Mouse (Mus musculus) hindbrain, postnatal 0 days (tissue): ENCODE results near the gene Ispd. TPM values are rescaled to one million over a fixed set of nuclear protein-coding genes. Genes with fewer than 3 reads are reported as not detected.

Experiments used
- ATAC-seq: fragments of 200-750 bp; cut with Nextera tagmentation; 2 replicates; pipeline ENCODE4 v1.8.0; 2017; ENCODE audit warnings: mild to moderate bottlenecking, moderate TSS enrichment, moderate library complexity
- DNase-seq: peaks from one replicate; pipeline ENCODE4 v3.0.0-alpha.2; 2015; ENCODE audit warnings: low spot score
- H3K27ac ChIP-seq: fragments of 300-500 bp; sonication (generic); 2 replicates; pipeline ENCODE4 v1.5.1; 2014; ENCODE audit warnings: mild to moderate bottlenecking
- H3K27me3 ChIP-seq: fragments of 300-500 bp; sonication (generic); 2 replicates; pipeline ENCODE4 v1.6.1; 2014; ENCODE audit warnings: low read length, mixed read lengths; ENCODE audit not compliant: insufficient read depth
- H3K36me3 ChIP-seq: fragments of 300-500 bp; sonication (generic); 2 replicates; pipeline ENCODE4 v1.6.1; 2014; ENCODE audit warnings: low read length, mixed read lengths; ENCODE audit not compliant: insufficient read depth
- H3K4me1 ChIP-seq: fragments of 300-500 bp; sonication (generic); 2 replicates; pipeline ENCODE4 v1.6.1; 2014; ENCODE audit warnings: antibody characterized with exemption, low read length, mixed read lengths; ENCODE audit not compliant: insufficient read depth
- H3K4me2 ChIP-seq: fragments of 300-500 bp; sonication (generic); 2 replicates; pipeline ENCODE4 v1.6.1; 2014; ENCODE audit warnings: low read depth, mild to moderate bottlenecking, low read length, moderate library complexity, mixed read lengths
- H3K4me3 ChIP-seq: fragments of 300-500 bp; sonication (generic); 2 replicates; pipeline ENCODE4 v1.5.1; 2014; ENCODE audit warnings: low read length
- H3K9ac ChIP-seq: fragments of 300-500 bp; sonication (generic); replicated peaks from 2 replicates; pipeline ENCODE4 v1.6.1; 2014; ENCODE audit warnings: mild to moderate bottlenecking, low read length, moderate library complexity, mixed read lengths
- H3K9me3 ChIP-seq: fragments of 300-500 bp; sonication (generic); 2 replicates; pipeline ENCODE4 v1.6.1; 2016; ENCODE audit warnings: low read length, mixed read lengths
- CTCF ChIP-seq: IDR thresholded peaks from 2 replicates; pipeline ENCODE4 v1.5.1; 2016; ENCODE audit warnings: antibody characterized with exemption, control low read depth, low read depth
- whole genome bisulfite sequencing: fragments of 180-500 bp; shearing (Covaris S2); extraction: QIAGEN DNeasy Blood & Tissue Kit; methylation state at CpG from one replicate; pipeline ENCODE4 v1.1.7; 2014; 5-methylcytosine and 5-hydroxymethylcytosine counted together
- polyA plus RNA-seq: library from polyadenylated mRNA; unstranded; fragments of >200 nt; fragmentation: Nextera tagmentation; extraction: Ambion mirVana; gene quantifications from 2 replicates; pipeline ENCODE4 v1.2.1, GENCODE M21; 2015
- total RNA-seq: library from RNA; depleted of rRNA; stranded (reverse); fragments of >200 nt; gene quantifications from 2 replicates; pipeline ENCODE4 v1.2.3, GENCODE M21; 2014

The Ispd gene
- total and polyA plus RNA-seq, 2 experiments from 2014 or later, result 7.6 to 13.3 TPM

DNA sequence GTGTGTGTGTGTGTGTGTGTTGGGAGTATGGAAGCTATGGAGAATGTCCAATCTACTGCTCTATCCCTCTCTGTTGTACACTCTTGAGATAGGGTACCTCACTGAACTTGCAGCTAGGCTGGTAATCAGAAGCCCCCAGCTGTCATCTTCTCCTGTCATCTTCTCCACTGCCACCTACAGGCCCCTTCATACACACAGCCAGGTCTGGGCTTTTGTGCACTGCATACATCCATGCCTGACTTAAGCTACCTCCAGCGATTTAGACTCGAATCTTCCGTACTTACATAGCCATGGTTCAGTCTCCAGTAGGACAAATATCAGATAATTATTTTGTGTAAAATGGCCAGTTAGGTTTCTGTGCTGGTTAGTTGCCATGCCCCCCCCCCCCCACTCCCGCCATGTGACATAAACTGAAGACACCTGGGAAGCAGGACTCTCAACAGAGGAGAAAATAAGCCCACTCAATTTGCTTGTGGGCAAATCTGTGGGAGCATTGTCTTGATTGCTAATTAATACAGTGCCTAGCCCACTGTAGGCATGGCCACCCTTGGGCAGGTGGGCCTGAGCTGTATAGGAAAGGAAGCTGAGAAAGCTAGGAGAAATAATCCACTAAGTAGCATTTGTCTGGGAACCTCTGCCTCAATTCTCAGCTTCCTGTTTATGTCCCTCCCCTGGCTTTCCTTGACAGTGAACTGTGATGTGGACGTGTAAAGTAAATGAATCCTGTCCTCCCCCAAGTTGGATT, 289.1 kb downstream of the Ispd start:
- no peak for DNase-seq

DNA sequence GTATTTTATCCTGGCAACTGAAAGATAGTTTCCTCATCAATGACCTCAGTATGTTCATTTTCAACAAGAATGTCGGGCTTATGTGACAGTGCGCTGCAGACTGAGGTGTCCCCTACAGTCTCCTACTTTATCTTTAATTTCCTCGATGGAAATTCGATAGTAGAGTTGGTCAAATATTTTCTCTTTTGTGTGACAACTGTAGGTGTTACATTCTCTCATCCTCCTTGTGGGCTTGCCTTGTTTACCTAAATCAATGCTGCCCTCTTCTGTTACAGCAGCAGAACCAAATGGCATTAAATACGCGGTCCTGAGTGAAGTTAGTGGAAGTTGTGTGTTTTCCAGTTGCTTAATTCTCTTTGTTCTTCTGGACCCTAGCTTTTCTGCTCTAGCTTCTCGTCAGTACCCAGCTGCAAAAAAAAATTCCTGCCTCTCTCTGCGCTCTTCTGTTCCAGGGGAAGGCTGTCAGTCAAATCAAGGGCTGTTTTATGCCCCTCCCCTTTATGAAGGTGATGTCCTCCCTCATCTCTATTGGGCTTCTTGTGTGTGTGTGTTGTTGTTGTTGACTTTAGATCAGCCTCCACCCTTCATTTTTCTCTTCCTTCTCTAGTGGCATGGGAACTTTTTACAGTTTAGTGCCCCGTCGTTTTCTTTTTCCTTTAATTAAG, 289.8 kb downstream of the Ispd start:
- Histone ChIP-seq H3K36me3 (no peaks in the 10 kb centered on the region), H3K9me3 (no peaks in the 10 kb centered on the region), H3K4me3 (no peak overlapping the region), H3K4me1 (no peaks in the 10 kb centered on the region), H3K9ac (no peak overlapping the region), H3K4me2 (no peak overlapping the region), H3K27me3 (no peaks in the 10 kb centered on the region), H3K27ac (no peak overlapping the region)
- WGBS, result 37% methylated on average over 10 of the region's 10 CpGs
- TF ChIP-seq CTCF, result peak; percentile 80
- peak; percentile 72 for DNase-seq
- peak; percentile 65 for ATAC-seq

More for the DNA sequence above, 289.1 kb downstream of the Ispd start:
- peak; percentile 42 for TF ChIP-seq CTCF
- ATAC-seq, result peak; percentile 53; the same call in 1 of the 2 replicates
- no peak overlapping the region for H3K27ac ChIP-seq
- no peaks in the 10 kb centered on the region for H3K27me3 ChIP-seq
- H3K4me2 ChIP-seq, result no peak overlapping the region
- no peaks in the 10 kb centered on the region for H3K9me3 ChIP-seq
- no peak overlapping the region for H3K9ac ChIP-seq
- WGBS, result 79% methylated on average over 5 of the region's 5 CpGs
- no peaks in the 10 kb centered on the region for H3K36me3 ChIP-seq
- H3K4me1 ChIP-seq, result no peaks in the 10 kb centered on the region
- no peak overlapping the region for H3K4me3 ChIP-seq

DNA sequence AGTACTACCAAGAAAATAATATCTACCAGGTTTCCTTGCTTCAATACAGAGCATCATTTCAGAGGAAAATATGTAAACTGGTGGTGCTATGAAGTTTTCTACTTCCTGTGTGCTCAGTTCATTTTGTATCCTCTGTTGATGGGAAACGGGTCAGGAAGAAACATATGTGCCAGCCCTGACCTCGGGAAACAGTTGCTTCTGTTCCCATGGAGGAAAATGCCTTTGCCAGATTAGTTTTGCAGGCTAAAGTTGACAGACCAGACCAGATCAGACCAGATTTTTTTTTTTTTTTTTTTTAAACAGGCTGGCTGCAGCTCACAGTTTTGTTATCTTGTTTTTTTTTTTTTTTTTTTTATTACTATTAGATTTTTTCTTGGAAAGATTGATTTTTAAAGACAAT, 293.2 kb downstream of the Ispd start:
- Histone ChIP-seq H3K27me3 (no peaks in the 10 kb centered on the region), H3K4me3 (no peak overlapping the region), H3K9me3 (no peaks in the 10 kb centered on the region), H3K36me3 (no peaks in the 10 kb centered on the region), H3K4me2 (no peak overlapping the region), H3K4me1 (no peaks in the 10 kb centered on the region), H3K9ac (no peak overlapping the region), H3K27ac (no peak overlapping the region)
- WGBS, result 38% methylated on average over 2 of the region's 2 CpGs
- DNase-seq (no peak), ATAC-seq (no peak)
- TF ChIP-seq CTCF, result no peak

DNA sequence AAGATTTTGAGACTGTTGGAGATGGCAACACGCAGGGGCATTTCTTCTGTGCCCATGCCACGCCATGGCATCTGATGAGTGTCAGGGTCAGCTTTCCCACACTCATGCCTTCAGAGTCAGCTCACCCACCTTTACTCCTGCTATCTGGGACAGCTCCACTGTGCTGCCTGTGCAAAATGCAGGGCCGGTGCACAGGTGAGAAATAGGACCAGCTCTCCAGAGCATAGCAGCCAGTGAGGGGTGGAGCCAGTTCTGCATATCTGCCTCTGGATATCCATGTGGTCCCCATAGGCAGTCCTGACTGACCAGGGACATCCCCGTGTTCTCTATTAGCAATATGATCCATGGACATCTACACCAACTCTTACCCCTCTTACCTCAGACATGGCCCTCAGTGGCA, 297.0 kb downstream of the Ispd start:
- no peak overlapping the region for H3K9ac ChIP-seq
- no peaks in the 10 kb centered on the region for H3K36me3 ChIP-seq
- H3K4me2 ChIP-seq, result no peak overlapping the region
- DNase-seq (no peak), ATAC-seq (no peak)
- H3K4me1 ChIP-seq, result no peaks in the 10 kb centered on the region
- no peak overlapping the region for H3K27ac ChIP-seq
- TF ChIP-seq CTCF, result no peak
- 93% methylated on average over 4 of the region's 4 CpGs for WGBS
- no peak overlapping the region for H3K4me3 ChIP-seq
- no peaks in the 10 kb centered on the region for H3K27me3 ChIP-seq
- H3K9me3 ChIP-seq, result no peaks in the 10 kb centered on the region

DNA sequence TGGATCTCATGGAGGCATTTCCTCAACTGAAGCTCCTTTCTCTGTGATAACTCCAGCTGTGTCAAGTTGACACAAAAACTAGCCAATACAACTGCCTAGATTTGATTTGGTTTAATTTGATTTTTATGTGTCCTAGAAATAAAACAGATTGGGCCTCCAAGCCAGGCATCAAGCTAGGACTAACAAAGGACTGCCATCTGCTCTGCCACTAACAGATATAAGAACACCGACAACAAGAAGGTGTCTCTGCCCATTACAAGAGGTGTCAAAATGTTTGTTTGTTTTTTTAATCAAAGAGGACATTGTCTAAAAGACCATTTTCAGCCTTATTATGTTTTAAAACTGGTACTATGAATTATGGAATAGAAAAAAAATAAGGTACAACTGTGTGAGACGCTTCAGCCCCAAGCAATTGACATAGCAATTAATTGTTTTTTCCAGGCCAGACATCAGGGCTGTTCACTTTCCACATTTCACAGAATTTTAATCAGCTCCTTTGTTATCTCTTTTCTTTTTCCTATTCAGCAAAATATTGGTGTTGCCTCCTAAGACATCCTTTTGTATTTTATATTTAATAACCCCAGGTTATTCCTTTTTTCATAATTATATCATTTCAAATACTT, 299.7 kb downstream of the Ispd start:
- Histone ChIP-seq H3K4me3 (no peak overlapping the region), H3K4me1 (no peaks in the 10 kb centered on the region), H3K9me3 (no peaks in the 10 kb centered on the region), H3K4me2 (no peak overlapping the region), H3K27me3 (no peaks in the 10 kb centered on the region), H3K27ac (no peak overlapping the region), H3K9ac (no peak overlapping the region), H3K36me3 (no peaks in the 10 kb centered on the region)
- no peak for TF ChIP-seq CTCF
- ATAC-seq, result no peak; the same call in 1 of the 2 replicates
- 55% methylated on average over 2 of the region's 2 CpGs for WGBS
- no peak for DNase-seq

DNA sequence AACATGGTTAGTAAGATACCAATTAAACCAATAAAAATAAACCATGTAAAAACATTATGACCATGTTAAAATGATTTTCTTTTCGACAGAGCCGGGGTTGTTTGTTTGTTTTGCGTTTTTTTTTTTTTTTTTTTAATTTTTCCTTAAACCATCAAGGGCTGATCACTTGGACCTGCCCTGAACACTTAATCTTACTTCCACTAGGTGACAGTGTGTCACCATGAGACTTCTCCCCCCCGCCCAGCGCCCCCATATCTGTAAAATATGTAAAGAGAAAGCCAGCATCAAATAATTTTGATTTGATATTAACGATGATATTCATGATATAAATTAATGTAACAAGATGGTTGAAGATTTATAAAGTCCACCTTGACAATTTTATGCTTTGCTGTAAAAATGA, 300.5 kb downstream of the Ispd start:
- no peak overlapping the region for H3K9ac ChIP-seq
- TF ChIP-seq CTCF, result peak; percentile 12; the same call in 1 of the 2 replicates
- no peaks in the 10 kb centered on the region for H3K36me3 ChIP-seq
- H3K27me3 ChIP-seq, result no peaks in the 10 kb centered on the region
- ATAC-seq, result no peak
- H3K27ac ChIP-seq, result no peak overlapping the region
- WGBS, result 83% methylated on average over 6 of the region's 6 CpGs
- H3K9me3 ChIP-seq, result no peaks in the 10 kb centered on the region
- no peak overlapping the region for H3K4me3 ChIP-seq
- no peak overlapping the region for H3K4me2 ChIP-seq
- H3K4me1 ChIP-seq, result no peaks in the 10 kb centered on the region
- DNase-seq, result no peak
